Comparison of ENCODE assay signal across 7 mouse cellular contexts in genomic region chr13:62624277-62624665, GRCm38 (mm10). TPM values are rescaled to one million over a fixed set of nuclear protein-coding genes. Genes with fewer than 3 reads are reported as not detected.
DNase-seq lines count a peak whose midpoint lies in the region; ATAC-seq and TF ChIP-seq lines count a peak whose summit lies in the region.
"Not testable (repeated sequence)": the region's sequence is repeated elsewhere in the genome, so short reads cannot be mapped to it uniquely, and the experiment has no call there.

No protein-coding gene starts in this region.

- H3K79me2 ChIP-seq in heart, adult 2 months (replicated peaks; ENCODE audit: control insufficient read depth, insufficient read depth, low read length); macrophage (ENCODE audit: inconsistent target): not testable (repeated sequence)

- 11% methylated on average over 7 of the region's 7 CpGs for WGBS in embryonic facial prominence, embryonic 12.5 days
- 8% methylated on average over 7 of the region's 7 CpGs for WGBS in heart, adult 2 months
- 9% methylated on average over 7 of the region's 7 CpGs for WGBS in hindbrain, embryonic 16.5 days
- WGBS in limb, embryonic 11.5 days, result 8% methylated on average over 7 of the region's 7 CpGs
- WGBS in macrophage (ENCODE audit: missing documents), result 16% methylated on average over 6 of the region's 7 CpGs
- WGBS in neural tube, embryonic 12.5 days, result 6% methylated on average over 7 of the region's 7 CpGs

- not testable (repeated sequence) for TF ChIP-seq POLR2A in heart, adult 2 months (IDR thresholded peaks at IDR 0.05; ENCODE audit: insufficient read depth, low read depth, low read length)

- not testable (repeated sequence) for H3K9me3 ChIP-seq in embryonic facial prominence, embryonic 12.5 days; hindbrain, embryonic 16.5 days (ENCODE audit: control insufficient read depth, low read length); limb, embryonic 11.5 days (ENCODE audit: control insufficient read depth, low read length); neural tube, embryonic 12.5 days

- peak; percentile 7 for DNase-seq in ZHBTc4 (ENCODE audit: low read depth, low spot score)
- DNase-seq in heart, adult 2 months, result not testable (repeated sequence)
- peak; percentile 21 for DNase-seq in limb, embryonic 11.5 days (ENCODE audit: low spot score)

- TF ChIP-seq CTCF in heart, adult 2 months (IDR thresholded peaks at IDR 0.05), result not testable (repeated sequence)

- not testable (repeated sequence) for TF ChIP-seq EP300 in heart, adult 2 months (IDR thresholded peaks at IDR 0.05; ENCODE audit: insufficient read depth, low read depth, low read length)

- not testable (repeated sequence) for H3K27me3 ChIP-seq in embryonic facial prominence, embryonic 12.5 days; heart, adult 2 months (ENCODE audit: control insufficient read depth, insufficient read depth, low read length); hindbrain, embryonic 16.5 days (replicated peaks; ENCODE audit: control insufficient read depth, insufficient read depth, low read length); limb, embryonic 11.5 days (ENCODE audit: control insufficient read depth, insufficient read depth, low read length); neural tube, embryonic 12.5 days (replicated peaks)

- not testable (repeated sequence) for H3K27ac ChIP-seq in embryonic facial prominence, embryonic 12.5 days; heart, adult 2 months; hindbrain, embryonic 16.5 days (ENCODE audit: low read depth, low read length); limb, embryonic 11.5 days (replicated peaks; ENCODE audit: low read depth, low read length); macrophage; neural tube, embryonic 12.5 days

- H3K4me2 ChIP-seq in embryonic facial prominence, embryonic 12.5 days (replicated peaks), result peak overlapping the region; percentile 48
- peak overlapping the region; percentile 51 for H3K4me2 ChIP-seq in hindbrain, embryonic 16.5 days (ENCODE audit: low read length)
- peak overlapping the region; percentile 40; the same call in 1 of the 2 replicates for H3K4me2 ChIP-seq in limb, embryonic 11.5 days (ENCODE audit: low read depth, severe bottlenecking)
- H3K4me2 ChIP-seq in neural tube, embryonic 12.5 days (replicated peaks), result peak overlapping the region; percentile 54

- H3K36me3 ChIP-seq in embryonic facial prominence, embryonic 12.5 days; heart, adult 2 months (ENCODE audit: control insufficient read depth, insufficient read depth, low read length); hindbrain, embryonic 16.5 days (ENCODE audit: control insufficient read depth, insufficient read depth, low read length); limb, embryonic 11.5 days (ENCODE audit: control insufficient read depth, insufficient read depth, low read length); macrophage (ENCODE audit: inconsistent target); neural tube, embryonic 12.5 days: not testable (repeated sequence)

- intact Hi-C loops in heart, adult 2 months (cut with DNase I), result loop anchor here (5.0 kb wide), 1 partner anchor 133 kb away; no protein-coding TSS in a partner anchor

- peak overlapping the region; percentile 50 for H3K4me3 ChIP-seq in embryonic facial prominence, embryonic 12.5 days
- peak overlapping the region; percentile 43 for H3K4me3 ChIP-seq in heart, adult 2 months
- H3K4me3 ChIP-seq in hindbrain, embryonic 16.5 days (ENCODE audit: low read length), result peak overlapping the region; percentile 43
- peak overlapping the region; percentile 34; the same call in 1 of the 2 replicates for H3K4me3 ChIP-seq in limb, embryonic 11.5 days (ENCODE audit: low read depth, low read length)
- H3K4me3 ChIP-seq in macrophage (ENCODE audit: inconsistent target), result peak overlapping the region; percentile 40
- H3K4me3 ChIP-seq in neural tube, embryonic 12.5 days, result peak overlapping the region; percentile 45; the same call in 1 of the 2 replicates

- H3K4me1 ChIP-seq in embryonic facial prominence, embryonic 12.5 days; heart, adult 2 months (ENCODE audit: control insufficient read depth, insufficient read depth, low read length); hindbrain, embryonic 16.5 days (ENCODE audit: control insufficient read depth, insufficient read depth, low read depth, low read length); limb, embryonic 11.5 days (ENCODE audit: control insufficient read depth, insufficient read depth, low read length); neural tube, embryonic 12.5 days: not testable (repeated sequence)

- ATAC-seq in embryonic facial prominence, embryonic 12.5 days (ENCODE audit: insufficient number of reproducible peaks, insufficient read depth, low FRiP score, low TSS enrichment), result peak; percentile 79
- peak; percentile 94 for ATAC-seq in hindbrain, embryonic 16.5 days
- ATAC-seq in limb, embryonic 11.5 days (ENCODE audit: insufficient number of reproducible peaks, low FRiP score, low TSS enrichment, low read depth), result not testable (repeated sequence)
- ATAC-seq in neural tube, embryonic 12.5 days (ENCODE audit: low FRiP score, low read depth), result peak; percentile 79

- H3K9ac ChIP-seq in embryonic facial prominence, embryonic 12.5 days, result peak overlapping the region; percentile 55; the same call in 1 of the 2 replicates
- H3K9ac ChIP-seq in heart, adult 2 months (ENCODE audit: low read depth, low read length); limb, embryonic 11.5 days (ENCODE audit: low read length); neural tube, embryonic 12.5 days: not testable (repeated sequence)
- H3K9ac ChIP-seq in hindbrain, embryonic 16.5 days (ENCODE audit: low read depth, low read length), result peak overlapping the region; percentile 57

RNA-seq across cellular contexts. Expression of gene 6720489N17Rik, which starts 0.3 kb away (rescaled TPM):
- 16.5 and 17.7 TPM in 2 replicates for polyA plus RNA-seq in embryonic facial prominence, embryonic 12.5 days (2016; fragmentation: Nextera tagmentation; extraction: Ambion mirVana)
- total RNA-seq in heart, adult 2 months (2021), result 1 to 10 TPM in 1 of 2 experiments, under 1 TPM in 1; 0.84 to 1.2 TPM
- polyA plus RNA-seq in heart, adult 2 months (2012; rRNA removed), result 0.14 and 0.44 TPM in 2 replicates
- 7.2 and 10.0 TPM in 2 replicates for polyA plus RNA-seq in hindbrain, embryonic 16.5 days (2015; fragmentation: Nextera tagmentation; extraction: Ambion mirVana)
- polyA plus RNA-seq in limb, embryonic 11.5 days (2014; fragmentation: Nextera tagmentation; extraction: Ambion mirVana), result 19.0 and 21.7 TPM in 2 replicates
- 1 to 10 TPM in 20 of 26 experiments, under 1 TPM in 6; 0.37 to 8.0 (median 2.2) TPM for total RNA-seq in macrophage (2018; cell fraction: chromatin; rRNA removed)
- total RNA-seq in macrophage (2018; cell fraction: cytosol; rRNA removed), result 1 to 10 TPM in 19 of 26 experiments, under 1 TPM in 7; 0.38 to 3.4 (median 1.5) TPM
- total RNA-seq in macrophage (2018; cell fraction: nucleus; rRNA removed), result 1 to 10 TPM in 20 of 26 experiments, under 1 TPM in 6; 0.29 to 7.5 (median 2.1) TPM
- polyA plus RNA-seq in macrophage (2018), result 0.79 to 2.9 TPM (median 2.0 TPM) in 3 replicates
- 10.6 and 10.9 TPM in 2 replicates for polyA plus RNA-seq in neural tube, embryonic 12.5 days (2016; fragmentation: Nextera tagmentation; extraction: Ambion mirVana)

RNA-seq across cellular contexts. Expression of gene Zfp934, which starts 53.3 kb away (rescaled TPM):
- polyA plus RNA-seq in embryonic facial prominence, embryonic 12.5 days (2016; fragmentation: Nextera tagmentation; extraction: Ambion mirVana), result 23.0 and 25.5 TPM in 2 replicates
- 1 to 10 TPM; 3.9 TPM for total RNA-seq in heart, adult 2 months (2021)
- polyA plus RNA-seq in heart, adult 2 months (2012; rRNA removed), result 0.66 and 1.2 TPM in 2 replicates
- polyA plus RNA-seq in hindbrain, embryonic 16.5 days (2015; fragmentation: Nextera tagmentation; extraction: Ambion mirVana), result 10.1 and 10.8 TPM in 2 replicates
- polyA plus RNA-seq in limb, embryonic 11.5 days (2014; fragmentation: Nextera tagmentation; extraction: Ambion mirVana), result 29.1 and 30.2 TPM in 2 replicates
- 10 to 100 TPM in 22 of 26 experiments, 1 to 10 TPM in 4; 1.5 to 47.0 (median 20.8) TPM for total RNA-seq in macrophage (2018; cell fraction: chromatin; rRNA removed)
- total RNA-seq in macrophage (2018; cell fraction: cytosol; rRNA removed), result 1 to 10 TPM; 1.6 to 7.7 (median 4.5) TPM
- 10 to 100 TPM in 16 of 26 experiments, 1 to 10 TPM in 10; 2.5 to 47.2 (median 15.9) TPM for total RNA-seq in macrophage (2018; cell fraction: nucleus; rRNA removed)
- polyA plus RNA-seq in macrophage (2018), result 4.4 to 8.6 TPM (median 7.2 TPM) in 3 replicates
- polyA plus RNA-seq in neural tube, embryonic 12.5 days (2016; fragmentation: Nextera tagmentation; extraction: Ambion mirVana), result 15.5 and 15.8 TPM in 2 replicates
